ENCODE assay signal across 8 mouse cellular contexts in the genomic region with DNA sequence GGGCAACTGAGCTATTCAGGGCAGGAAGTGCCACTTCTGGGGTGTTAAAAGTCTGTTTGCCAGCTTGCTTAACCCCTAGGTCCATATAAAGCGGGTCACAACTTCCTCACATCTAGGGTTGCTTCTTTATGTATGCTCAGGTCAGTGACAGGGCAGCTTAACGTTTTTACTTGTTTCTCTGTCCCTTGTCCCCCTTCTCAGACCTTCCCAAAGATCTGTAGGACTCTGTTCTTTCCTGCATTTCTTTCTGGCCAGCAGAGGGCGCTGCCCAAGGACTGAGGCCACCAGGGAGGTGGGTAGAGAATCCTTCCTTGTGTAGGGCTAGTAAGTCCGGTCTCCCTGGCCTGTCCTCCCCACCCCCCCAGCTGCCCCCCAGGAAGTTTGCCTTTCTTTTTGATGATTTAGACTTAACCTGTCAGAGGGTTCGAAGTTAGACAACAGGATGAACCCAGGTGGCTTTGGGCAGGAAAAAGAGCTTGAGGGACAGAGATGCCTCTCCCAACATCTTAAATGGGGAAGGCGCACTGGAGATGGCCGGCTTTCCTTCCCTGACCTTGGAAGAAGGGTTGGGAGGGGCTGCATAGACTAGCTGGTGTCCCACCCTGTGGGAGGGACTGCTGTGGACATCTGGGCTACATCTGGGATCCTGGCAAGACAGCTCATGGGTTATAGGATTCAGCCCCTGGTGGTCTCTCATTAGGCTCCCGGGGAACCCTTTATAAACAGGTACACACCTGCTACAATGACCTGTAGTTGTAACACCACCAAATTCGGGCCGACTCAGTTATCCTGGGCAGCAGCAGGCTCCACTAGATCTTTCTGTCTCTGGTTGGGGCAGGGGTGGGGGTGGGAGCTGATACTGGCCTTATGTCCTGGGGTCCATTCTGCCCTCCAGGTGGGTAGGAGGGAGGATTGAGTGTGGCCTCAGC. TPM values are rescaled to one million over a fixed set of nuclear protein-coding genes. Genes with fewer than 3 reads are reported as not detected.
DNase-seq lines count a peak whose midpoint lies in the region; ATAC-seq lines count a peak whose summit lies in the region.

No protein-coding gene starts in this region.

- DNase-seq in R1 (ENCODE audit: low read depth, low spot score), result peak; percentile 85
- peak; percentile 95 to 96 for DNase-seq in cerebellum, postnatal 10 days
- peak; percentile 74 to 86 for DNase-seq in frontal cortex, postnatal 14 days (ENCODE audit: low spot score in 2 of 2)
- DNase-seq in left cerebral cortex, postnatal 10 days (ENCODE audit: extremely low spot score in 1 of 2, low spot score in 2 of 2), result peak; percentile 85
- DNase-seq in right cerebral cortex, postnatal 10 days (ENCODE audit: low spot score in 2 of 2), result peak; percentile 90 to 93
- DNase-seq in urinary bladder, postnatal 10 days (ENCODE audit: low spot score), result peak; percentile 63

- peak overlapping the region; percentile 47 for H3K4me3 ChIP-seq in hindbrain, embryonic 13.5 days
- H3K4me3 ChIP-seq in megakaryocyte, embryonic 14.5 days (replicated peaks), result peak overlapping the region; percentile 94

- H3K9ac ChIP-seq in hindbrain, embryonic 13.5 days, result peak overlapping the region; percentile 79

- H3K36me3 ChIP-seq in hindbrain, embryonic 13.5 days, result no peaks in the 10 kb centered on the region
- peaks cover 9% of the 10 kb centered on the region for H3K36me3 ChIP-seq in megakaryocyte, embryonic 14.5 days (replicated peaks; ENCODE audit: low read length)

- peaks cover 44% of the 10 kb centered on the region for H3K4me1 ChIP-seq in hindbrain, embryonic 13.5 days (replicated peaks)
- peaks cover 67% of the 10 kb centered on the region for H3K4me1 ChIP-seq in megakaryocyte, embryonic 14.5 days

- no peaks in the 10 kb centered on the region for H3K9me3 ChIP-seq in hindbrain, embryonic 13.5 days
- no peaks in the 10 kb centered on the region for H3K9me3 ChIP-seq in megakaryocyte, embryonic 14.5 days

- peak overlapping the region; percentile 95 for H3K27ac ChIP-seq in hindbrain, embryonic 13.5 days

- H3K4me2 ChIP-seq in hindbrain, embryonic 13.5 days, result peak overlapping the region; percentile 67

- H3K27me3 ChIP-seq in hindbrain, embryonic 13.5 days, result peaks cover 17% of the 10 kb centered on the region
- H3K27me3 ChIP-seq in megakaryocyte, embryonic 14.5 days (replicated peaks), result peaks cover 14% of the 10 kb centered on the region

- peak; percentile 19; the same call in 1 of the 2 replicates for ATAC-seq in hindbrain, embryonic 13.5 days (ENCODE audit: low FRiP score)

- 9% methylated on average over 10 of the region's 10 CpGs for WGBS in hindbrain, embryonic 13.5 days

- intact Hi-C loops in left cerebral cortex, postnatal 10 days (cut with DNase I), result loop anchor here (1.0 to 10.0 kb wide), 2 partner anchors 297 to 429 kb away; a partner anchor contains a TSS

RNA-seq across cellular contexts. Expression of a gene that starts 2.0 kb away (rescaled TPM):
- not detected in 2 replicates for polyA plus RNA-seq in hindbrain, embryonic 13.5 days (2015; fragmentation: Nextera tagmentation; extraction: Ambion mirVana)
- total RNA-seq in left cerebral cortex, postnatal 10 days (2021), result not detected
- polyA plus RNA-seq in megakaryocyte, embryonic 14.5 days (2012; ENCODE audit: insufficient read depth, low replicate concordance), result 1.3 TPM in 1 of 2 replicates, not detected in the other

RNA-seq across cellular contexts. Expression of a gene that starts 48.9 kb away (rescaled TPM):
- 123 and 139 TPM in 2 replicates for polyA plus RNA-seq in hindbrain, embryonic 13.5 days (2015; fragmentation: Nextera tagmentation; extraction: Ambion mirVana)
- 100 to 1,000 TPM; 238 to 244 TPM for total RNA-seq in left cerebral cortex, postnatal 10 days (2021)
- 22.7 and 26.5 TPM in 2 replicates for polyA plus RNA-seq in megakaryocyte, embryonic 14.5 days (2012; ENCODE audit: insufficient read depth, low replicate concordance)

RNA-seq across cellular contexts. Expression of a gene that starts 49.5 kb away (rescaled TPM):
- 121 and 122 TPM in 2 replicates for polyA plus RNA-seq in hindbrain, embryonic 13.5 days (2015; fragmentation: Nextera tagmentation; extraction: Ambion mirVana)
- 10 to 100 TPM; 46.8 to 47.1 TPM for total RNA-seq in left cerebral cortex, postnatal 10 days (2021)
- polyA plus RNA-seq in megakaryocyte, embryonic 14.5 days (2012; ENCODE audit: insufficient read depth, low replicate concordance), result 106 and 372 TPM in 2 replicates

Comparison
In these comparisons a context has a peak if more than half of its experiments do, and no peak if none do; other contexts are left out.
1. Peak in every context shown above with its lines: DNase-seq, ATAC-seq, H3K4me3 ChIP-seq and H3K27ac ChIP-seq.